Mouse (Mus musculus) liver, embryonic 13.5 days (tissue): Measurements from ENCODE around the gene Cep170b. TPM values are rescaled to one million over a fixed set of nuclear protein-coding genes. Genes with fewer than 3 reads are reported as not detected.
A peak's percentile ranks its signal among the peaks of the same experiment; 100 is the strongest.

Source experiments
- ATAC-seq: fragments of 200-750 bp; cut with Nextera tagmentation; 2 replicates; pipeline ENCODE4 v1.8.0; 2017; ENCODE audit warnings: low read depth, mild to moderate bottlenecking, moderate number of reproducible peaks, moderate library complexity
- DNase-seq: peaks from one replicate; pipeline ENCODE4 v3.0.0; 2022
- H3K27ac ChIP-seq: fragments of 300-500 bp; sonication (generic); 2 replicates; pipeline ENCODE4 v1.5.1; 2015; ENCODE audit warnings: moderate library complexity, mild to moderate bottlenecking, inconsistent platforms
- H3K27me3 ChIP-seq: fragments of 300-500 bp; sonication (generic); 2 replicates; pipeline ENCODE4 v1.6.1; 2015; ENCODE audit warnings: mild to moderate bottlenecking, inconsistent platforms
- H3K36me3 ChIP-seq: fragments of 300-500 bp; sonication (generic); 2 replicates; pipeline ENCODE4 v1.6.1; 2015; ENCODE audit warnings: mild to moderate bottlenecking, inconsistent platforms
- H3K4me1 ChIP-seq: fragments of 300-500 bp; sonication (generic); replicated peaks from 2 replicates; pipeline ENCODE4 v1.6.1; 2015; ENCODE audit warnings: inconsistent platforms
- H3K4me2 ChIP-seq: fragments of 300-500 bp; sonication (generic); 2 replicates; pipeline ENCODE4 v1.6.1; 2015; ENCODE audit warnings: inconsistent platforms, mild to moderate bottlenecking, moderate library complexity
- H3K4me3 ChIP-seq: fragments of 300-500 bp; sonication (generic); replicated peaks from 2 replicates; pipeline ENCODE4 v1.5.1; 2015; ENCODE audit warnings: mild to moderate bottlenecking, inconsistent platforms
- H3K9ac ChIP-seq: fragments of 300-500 bp; sonication (generic); 2 replicates; pipeline ENCODE4 v1.6.1; 2015; ENCODE audit warnings: mild to moderate bottlenecking, inconsistent platforms
- H3K9me3 ChIP-seq: fragments of 300-500 bp; sonication (generic); replicated peaks from 2 replicates; pipeline ENCODE4 v1.6.1; 2016; ENCODE audit warnings: inconsistent platforms
- WGBS: fragments of 180-500 bp; shearing (Covaris S2); methylation state at CpG from one replicate; pipeline ENCODE4 v1.1.7; 2015; ENCODE audit not compliant: insufficient replicate concordance; 5-methylcytosine and 5-hydroxymethylcytosine counted together
- polyA plus RNA-seq: library from polyadenylated mRNA; unstranded; fragments of >200 nt; fragmentation: Nextera tagmentation; extraction: Ambion mirVana; gene quantifications from 2 replicates; pipeline ENCODE4 v1.2.1, GENCODE M21; 2015

Gene Cep170b
- polyA plus RNA-seq, 1 experiment from 2014 or later: 2.5 TPM

- Histone ChIP-seq H3K4me2 (peak within 1 kb of the TSS; percentile 89), H3K27me3 (peaks cover 78% of the 10 kb centered on the region), H3K4me3 (peak within 1 kb of the TSS; percentile 68), H3K36me3 (no peaks in the 10 kb centered on the region), H3K4me1 (peaks cover 36% of the 10 kb centered on the region), H3K9ac (peak within 1 kb of the TSS; percentile 66), H3K27ac (no peak within 1 kb of the TSS), H3K9me3 (no peaks in the 10 kb centered on the region)
- WGBS: under 1% methylated on average over 60 of the region's 60 CpGs
- no peak for ATAC-seq
- DNase-seq: no peak
These were observed 41.7 kb upstream of the Cep170b start, which contains the start of gene Zbtb42 for GRCm38 (mm10) chr12:112678555-112679026. TSS of gene Zbtb42 (plus strand) at chr12:112678828.

- H3K27ac ChIP-seq: no peak overlapping the region
These were observed 40.9 kb upstream of the Cep170b start for GRCm38 (mm10) chr12:112679027-112679996.

GRCm38 (mm10) chr12:112683351-112683750 lies 36.9 kb upstream of the Cep170b start:
- H3K36me3 ChIP-seq: no peaks in the 10 kb centered on the region
- H3K4me2 ChIP-seq: no peak overlapping the region
- H3K27me3 ChIP-seq: peaks cover 66% of the 10 kb centered on the region
- DNase-seq: no peak
- H3K27ac ChIP-seq: no peak overlapping the region
- H3K9ac ChIP-seq: no peak overlapping the region
- 55% methylated on average over 7 of the region's 7 CpGs for WGBS
- no peaks in the 10 kb centered on the region for H3K9me3 ChIP-seq
- peaks cover 15% of the 10 kb centered on the region for H3K4me1 ChIP-seq
- H3K4me3 ChIP-seq: no peak overlapping the region
- ATAC-seq: no peak

More at GRCm38 (mm10) chr12:112679027-112679996, 40.9 kb upstream of the Cep170b start:
- Histone ChIP-seq H3K36me3 (no peaks in the 10 kb centered on the region), H3K9me3 (no peaks in the 10 kb centered on the region), H3K4me1 (peaks cover 33% of the 10 kb centered on the region), H3K27me3 (peaks cover 79% of the 10 kb centered on the region), H3K9ac (peak overlapping the region; percentile 66), H3K4me2 (peak overlapping the region; percentile 89), H3K4me3 (peak overlapping the region; percentile 68)
- 4% methylated on average over 84 of the region's 87 CpGs for WGBS
- ATAC-seq (no peak), DNase-seq (no peak)

GRCm38 (mm10) chr12:112688458-112688857 lies 31.8 kb upstream of the Cep170b start:
- Histone ChIP-seq H3K27me3 (peaks cover 21% of the 10 kb centered on the region), H3K4me1 (peaks cover 20% of the 10 kb centered on the region), H3K4me3 (no peak overlapping the region), H3K9ac (no peak overlapping the region), H3K36me3 (no peaks in the 10 kb centered on the region), H3K4me2 (peak overlapping the region; percentile 28; the same call in 1 of the 2 replicates), H3K27ac (no peak overlapping the region), H3K9me3 (no peaks in the 10 kb centered on the region)
- ATAC-seq: no peak
- 17% methylated on average over 15 of the region's 15 CpGs for WGBS
- DNase-seq: no peak

- Histone ChIP-seq H3K4me1 (peaks cover 25% of the 10 kb centered on the region), H3K9ac (peak overlapping the region; percentile 85), H3K36me3 (no peaks in the 10 kb centered on the region), H3K4me2 (peak overlapping the region; percentile 85), H3K4me3 (peak overlapping the region; percentile 70), H3K27ac (peak overlapping the region; percentile 58), H3K9me3 (no peaks in the 10 kb centered on the region), H3K27me3 (peaks cover 24% of the 10 kb centered on the region)
- 3% methylated on average over 54 of the region's 54 CpGs for WGBS
- ATAC-seq (peak; percentile 93), DNase-seq (peak; percentile 85)
These were observed 26.8 kb upstream of the Cep170b start for GRCm38 (mm10) chr12:112693185-112694126.

- 74% methylated on average over 10 of the region's 10 CpGs for WGBS
- no peak for ATAC-seq
- Histone ChIP-seq H3K9ac (peak overlapping the region; percentile 85), H3K27ac (no peak overlapping the region), H3K27me3 (peaks cover 26% of the 10 kb centered on the region), H3K4me2 (peak overlapping the region; percentile 85), H3K9me3 (no peaks in the 10 kb centered on the region), H3K4me1 (peaks cover 20% of the 10 kb centered on the region), H3K4me3 (peak overlapping the region; percentile 70), H3K36me3 (no peaks in the 10 kb centered on the region)
- DNase-seq: no peak
These were observed 26.2 kb upstream of the Cep170b start for GRCm38 (mm10) chr12:112694127-112694475.

- Histone ChIP-seq H3K4me1 (peaks cover 20% of the 10 kb centered on the region), H3K27me3 (peaks cover 51% of the 10 kb centered on the region), H3K9ac (no peak overlapping the region), H3K4me2 (no peak overlapping the region), H3K36me3 (no peaks in the 10 kb centered on the region), H3K9me3 (no peaks in the 10 kb centered on the region), H3K4me3 (no peak overlapping the region), H3K27ac (no peak overlapping the region)
- no peak for DNase-seq
- ATAC-seq: no peak
- 56% methylated on average over 3 of the region's 3 CpGs for WGBS
These were observed 23.3 kb upstream of the Cep170b start for GRCm38 (mm10) chr12:112696806-112697425.

GRCm38 (mm10) chr12:112700522-112700921 lies 19.7 kb upstream of the Cep170b start:
- H3K27me3 ChIP-seq: peaks cover 62% of the 10 kb centered on the region
- no peaks in the 10 kb centered on the region for H3K9me3 ChIP-seq
- no peak for ATAC-seq
- DNase-seq: no peak
- no peak overlapping the region for H3K4me3 ChIP-seq
- H3K4me2 ChIP-seq: no peak overlapping the region
- no peak overlapping the region for H3K9ac ChIP-seq
- H3K27ac ChIP-seq: no peak overlapping the region
- 20% methylated on average over 15 of the region's 15 CpGs for WGBS
- no peaks in the 10 kb centered on the region for H3K4me1 ChIP-seq
- H3K36me3 ChIP-seq: no peaks in the 10 kb centered on the region

- H3K36me3 ChIP-seq: no peaks in the 10 kb centered on the region
- H3K9ac ChIP-seq: no peak overlapping the region
- WGBS: 30% methylated on average over 6 of the region's 6 CpGs
- no peak overlapping the region for H3K4me2 ChIP-seq
- H3K27ac ChIP-seq: no peak overlapping the region
- H3K4me1 ChIP-seq: peaks cover 5% of the 10 kb centered on the region; the same call in 1 of the 2 replicates
- H3K27me3 ChIP-seq: peaks cover 66% of the 10 kb centered on the region
- DNase-seq (no peak), ATAC-seq (no peak)
- H3K9me3 ChIP-seq: no peaks in the 10 kb centered on the region
- no peak overlapping the region for H3K4me3 ChIP-seq
These were observed 17.6 kb upstream of the Cep170b start for GRCm38 (mm10) chr12:112702374-112703320.
